Comparison of ENCODE assay signal across 7 mouse cellular contexts in genomic region chr10:81644162-81644561, GRCm38 (mm10). TPM values are rescaled to one million over a fixed set of nuclear protein-coding genes. Genes with fewer than 3 reads are reported as not detected.
DNase-seq lines count a peak whose midpoint lies in the region; ATAC-seq and TF ChIP-seq lines count a peak whose summit lies in the region.

No protein-coding gene starts in this region.

- peak overlapping the region; percentile 41 for H3K9ac ChIP-seq in liver, adult 2 months (ENCODE audit: low read depth, low read length)
- no peak overlapping the region for H3K9ac ChIP-seq in embryonic facial prominence, embryonic 15.5 days
- peak overlapping the region; percentile 100 for H3K9ac ChIP-seq in intestine, embryonic 16.5 days (ENCODE audit: low read depth, low read length)
- H3K9ac ChIP-seq in neural tube, embryonic 13.5 days, result peak overlapping the region; percentile 96

- TF ChIP-seq CTCF in liver, adult 2 months (IDR thresholded peaks at IDR 0.05; ENCODE audit: low read depth, low read length), result no peak

- no peak for TF ChIP-seq POLR2A in liver, adult 2 months (IDR thresholded peaks at IDR 0.05; ENCODE audit: extremely low read depth, insufficient read depth, low read length)

- peak overlapping the region; percentile 74; the same call in 1 of the 2 replicates for H3K27ac ChIP-seq in liver, adult 2 months (replicated peaks; ENCODE audit: insufficient read depth, low read depth, low read length)
- H3K27ac ChIP-seq in embryonic facial prominence, embryonic 15.5 days (replicated peaks), result peak overlapping the region; percentile 94
- peak overlapping the region; percentile 99 for H3K27ac ChIP-seq in intestine, embryonic 16.5 days (ENCODE audit: low read length)
- H3K27ac ChIP-seq in neural tube, embryonic 13.5 days (replicated peaks), result peak overlapping the region; percentile 95

- H3K79me2 ChIP-seq in liver, adult 2 months (ENCODE audit: control insufficient read depth, insufficient read depth, low read length), result no peaks in the 10 kb centered on the region

- H3K27me3 ChIP-seq in liver, adult 2 months (ENCODE audit: control insufficient read depth, insufficient read depth, low read length), result no peaks in the 10 kb centered on the region
- H3K27me3 ChIP-seq in embryonic facial prominence, embryonic 15.5 days, result no peaks in the 10 kb centered on the region
- H3K27me3 ChIP-seq in intestine, embryonic 16.5 days (replicated peaks; ENCODE audit: control insufficient read depth, insufficient read depth, low read length), result no peaks in the 10 kb centered on the region
- H3K27me3 ChIP-seq in neural tube, embryonic 13.5 days, result no peaks in the 10 kb centered on the region

- peaks cover 10% of the 10 kb centered on the region for H3K4me1 ChIP-seq in liver, adult 2 months (ENCODE audit: control insufficient read depth, insufficient read depth, low read length)
- H3K4me1 ChIP-seq in embryonic facial prominence, embryonic 15.5 days, result peaks cover 25% of the 10 kb centered on the region
- H3K4me1 ChIP-seq in intestine, embryonic 16.5 days (ENCODE audit: control insufficient read depth, insufficient read depth, low read length), result peaks cover 17% of the 10 kb centered on the region
- H3K4me1 ChIP-seq in neural tube, embryonic 13.5 days (replicated peaks), result peaks cover 33% of the 10 kb centered on the region

- DNase-seq in liver, adult 2 months (ENCODE audit: extremely low read depth, low read depth, low spot score), result no peak
- DNase-seq in liver, result no peak
- DNase-seq in cerebellum, postnatal 36 days, result no peak

- peak overlapping the region; percentile 80 for H3K4me3 ChIP-seq in liver, adult 2 months (ENCODE audit: insufficient read depth, low read depth, low read length)
- H3K4me3 ChIP-seq in embryonic facial prominence, embryonic 15.5 days (replicated peaks), result peak overlapping the region; percentile 67
- H3K4me3 ChIP-seq in intestine, embryonic 16.5 days (ENCODE audit: low read length), result peak overlapping the region; percentile 91
- H3K4me3 ChIP-seq in neural tube, embryonic 13.5 days, result peak overlapping the region; percentile 68

- H3K36me3 ChIP-seq in liver, adult 2 months (ENCODE audit: control insufficient read depth, insufficient read depth, low read length), result no peaks in the 10 kb centered on the region
- H3K36me3 ChIP-seq in embryonic facial prominence, embryonic 15.5 days, result no peaks in the 10 kb centered on the region
- no peaks in the 10 kb centered on the region for H3K36me3 ChIP-seq in intestine, embryonic 16.5 days (ENCODE audit: control insufficient read depth, insufficient read depth, low read length)
- 0 out of 2 replicates have a peak, but pooled peaks cover 7% of the 10 kb centered on the region for H3K36me3 ChIP-seq in neural tube, embryonic 13.5 days

- WGBS in liver, adult 2 months, result 40% methylated on average over 2 of the region's 2 CpGs
- WGBS in embryonic facial prominence, embryonic 15.5 days, result 50% methylated on average over 2 of the region's 2 CpGs
- 46% methylated on average over 2 of the region's 2 CpGs for WGBS in intestine, embryonic 16.5 days
- 44% methylated on average over 2 of the region's 2 CpGs for WGBS in neural tube, embryonic 13.5 days

- H3K4me2 ChIP-seq in embryonic facial prominence, embryonic 15.5 days (replicated peaks), result peak overlapping the region; percentile 84
- H3K4me2 ChIP-seq in intestine, embryonic 16.5 days (ENCODE audit: low read depth, low read length), result peak overlapping the region; percentile 92
- H3K4me2 ChIP-seq in neural tube, embryonic 13.5 days, result peak overlapping the region; percentile 92

- ATAC-seq in embryonic facial prominence, embryonic 15.5 days (ENCODE audit: insufficient number of reproducible peaks, low FRiP score, low TSS enrichment, low read depth), result no peak
- ATAC-seq in intestine, embryonic 16.5 days, result peak; percentile 8
- peak; percentile 11 for ATAC-seq in neural tube, embryonic 13.5 days (ENCODE audit: low read depth)
- no peak for ATAC-seq in erythroid progenitor cell, adult 5-6 weeks (replicated peaks; ENCODE audit: low FRiP score, poor library complexity, severe bottlenecking)

- H3K9me3 ChIP-seq in embryonic facial prominence, embryonic 15.5 days (replicated peaks), result no peaks in the 10 kb centered on the region
- H3K9me3 ChIP-seq in intestine, embryonic 16.5 days (ENCODE audit: control insufficient read depth, low read length), result no peaks in the 10 kb centered on the region
- no peaks in the 10 kb centered on the region for H3K9me3 ChIP-seq in neural tube, embryonic 13.5 days

RNA-seq across cellular contexts. Expression of gene Gm10778, which starts 4.7 kb away (rescaled TPM):
- 1.8 and 2.5 TPM in 2 replicates for total RNA-seq in liver, adult 2 months (2014; rRNA removed)
- polyA plus RNA-seq in liver, adult 2 months (2012; rRNA removed), result 0.16 and 0.18 TPM in 2 replicates
- 4.2 and 4.5 TPM in 2 replicates for polyA plus RNA-seq in embryonic facial prominence, embryonic 15.5 days (2015; fragmentation: Nextera tagmentation; extraction: Ambion mirVana)
- 3.3 and 3.6 TPM in 2 replicates for polyA plus RNA-seq in intestine, embryonic 16.5 days (2015; fragmentation: Nextera tagmentation; extraction: Ambion mirVana)
- polyA plus RNA-seq in neural tube, embryonic 13.5 days (2015; fragmentation: Nextera tagmentation; extraction: Ambion mirVana), result 6.6 and 9.2 TPM in 2 replicates
- not detected in 2 replicates for total RNA-seq in erythroid progenitor cell, adult 5-6 weeks (2015; ENCODE audit: low replicate concordance)
- 3.0 TPM in 1 of 2 replicates, not detected in the other for total RNA-seq in erythroid progenitor cell, adult 5-6 weeks (2017; ENCODE audit: low replicate concordance)

RNA-seq across cellular contexts. Expression of gene Ankrd24, which starts 15.8 kb away (rescaled TPM):
- total RNA-seq in liver, adult 2 months (2014; rRNA removed), result 5.6 and 6.6 TPM in 2 replicates
- 12.8 and 19.5 TPM in 2 replicates for polyA plus RNA-seq in liver, adult 2 months (2012; rRNA removed)
- polyA plus RNA-seq in embryonic facial prominence, embryonic 15.5 days (2015; fragmentation: Nextera tagmentation; extraction: Ambion mirVana), result 14.5 and 15.0 TPM in 2 replicates
- polyA plus RNA-seq in intestine, embryonic 16.5 days (2015; fragmentation: Nextera tagmentation; extraction: Ambion mirVana), result 8.2 and 8.7 TPM in 2 replicates
- polyA plus RNA-seq in neural tube, embryonic 13.5 days (2015; fragmentation: Nextera tagmentation; extraction: Ambion mirVana), result 10.6 and 11.8 TPM in 2 replicates
- total RNA-seq in erythroid progenitor cell, adult 5-6 weeks (2015; ENCODE audit: low replicate concordance), result not detected in 2 replicates
- not detected in 2 replicates for total RNA-seq in erythroid progenitor cell, adult 5-6 weeks (2017; ENCODE audit: low replicate concordance)

RNA-seq across cellular contexts. Expression of gene Sirt6, which starts 16.6 kb away (rescaled TPM):
- 1.5 and 1.6 TPM in 2 replicates for total RNA-seq in liver, adult 2 months (2014; rRNA removed)
- 5.4 and 9.2 TPM in 2 replicates for polyA plus RNA-seq in liver, adult 2 months (2012; rRNA removed)
- 40.5 and 41.0 TPM in 2 replicates for polyA plus RNA-seq in embryonic facial prominence, embryonic 15.5 days (2015; fragmentation: Nextera tagmentation; extraction: Ambion mirVana)
- polyA plus RNA-seq in intestine, embryonic 16.5 days (2015; fragmentation: Nextera tagmentation; extraction: Ambion mirVana), result 29.3 and 29.5 TPM in 2 replicates
- 56.2 and 57.6 TPM in 2 replicates for polyA plus RNA-seq in neural tube, embryonic 13.5 days (2015; fragmentation: Nextera tagmentation; extraction: Ambion mirVana)
- total RNA-seq in erythroid progenitor cell, adult 5-6 weeks (2015; ENCODE audit: low replicate concordance), result 5.4 and 7.2 TPM in 2 replicates
- total RNA-seq in erythroid progenitor cell, adult 5-6 weeks (2017; ENCODE audit: low replicate concordance), result 0.23 and 1.3 TPM in 2 replicates

RNA-seq across cellular contexts. Expression of gene BC025920, which starts 38.1 kb away (rescaled TPM):
- 0.55 and 0.67 TPM in 2 replicates for total RNA-seq in liver, adult 2 months (2014; rRNA removed)
- polyA plus RNA-seq in liver, adult 2 months (2012; rRNA removed), result 0.29 and 0.56 TPM in 2 replicates
- 0.84 and 1.3 TPM in 2 replicates for polyA plus RNA-seq in embryonic facial prominence, embryonic 15.5 days (2015; fragmentation: Nextera tagmentation; extraction: Ambion mirVana)
- 0.61 and 1.2 TPM in 2 replicates for polyA plus RNA-seq in intestine, embryonic 16.5 days (2015; fragmentation: Nextera tagmentation; extraction: Ambion mirVana)
- 2.5 and 3.3 TPM in 2 replicates for polyA plus RNA-seq in neural tube, embryonic 13.5 days (2015; fragmentation: Nextera tagmentation; extraction: Ambion mirVana)
- total RNA-seq in erythroid progenitor cell, adult 5-6 weeks (2015; ENCODE audit: low replicate concordance), result 2.2 TPM in 1 of 2 replicates, not detected in the other
- 1.7 and 2.4 TPM in 2 replicates for total RNA-seq in erythroid progenitor cell, adult 5-6 weeks (2017; ENCODE audit: low replicate concordance)

RNA-seq across cellular contexts. Expression of gene Tle6, which starts 43.3 kb away (rescaled TPM):
- 0.94 and 1.6 TPM in 2 replicates for total RNA-seq in liver, adult 2 months (2014; rRNA removed)
- 3.5 and 4.2 TPM in 2 replicates for polyA plus RNA-seq in liver, adult 2 months (2012; rRNA removed)
- polyA plus RNA-seq in embryonic facial prominence, embryonic 15.5 days (2015; fragmentation: Nextera tagmentation; extraction: Ambion mirVana), result 16.4 and 19.6 TPM in 2 replicates
- 21.0 and 22.7 TPM in 2 replicates for polyA plus RNA-seq in intestine, embryonic 16.5 days (2015; fragmentation: Nextera tagmentation; extraction: Ambion mirVana)
- polyA plus RNA-seq in neural tube, embryonic 13.5 days (2015; fragmentation: Nextera tagmentation; extraction: Ambion mirVana), result 4.9 and 6.2 TPM in 2 replicates
- total RNA-seq in erythroid progenitor cell, adult 5-6 weeks (2015; ENCODE audit: low replicate concordance), result not detected in 2 replicates
- 4.1 TPM in 1 of 2 replicates, not detected in the other for total RNA-seq in erythroid progenitor cell, adult 5-6 weeks (2017; ENCODE audit: low replicate concordance)

Comparison
In these comparisons a context has a peak if more than half of its experiments do, and no peak if none do; other contexts are left out.
1. ATAC-seq: peak in intestine, embryonic 16.5 days (single experiment) and neural tube, embryonic 13.5 days (single experiment); none in embryonic facial prominence, embryonic 15.5 days (single experiment) and erythroid progenitor cell, adult 5-6 weeks (single experiment).
2. Peak in every context shown above with its lines, with median percentiles within 50 percentile points of each other: H3K27ac ChIP-seq, H3K4me3 ChIP-seq and H3K4me2 ChIP-seq.